Mouse (Mus musculus) frontal cortex, postnatal 10 days (tissue): ENCODE data around the gene Klhl29.
A peak's percentile ranks its signal among the peaks of the same experiment; 100 is the strongest.

Source experiments
- DNase-seq, 2 experiments: peaks; one replicate each; pipeline ENCODE4 v3.0.0; 2022; ENCODE audit warnings: low spot score in 2 of 2, mixed read lengths in 1 of 2

Klhl29 gene

DNA sequence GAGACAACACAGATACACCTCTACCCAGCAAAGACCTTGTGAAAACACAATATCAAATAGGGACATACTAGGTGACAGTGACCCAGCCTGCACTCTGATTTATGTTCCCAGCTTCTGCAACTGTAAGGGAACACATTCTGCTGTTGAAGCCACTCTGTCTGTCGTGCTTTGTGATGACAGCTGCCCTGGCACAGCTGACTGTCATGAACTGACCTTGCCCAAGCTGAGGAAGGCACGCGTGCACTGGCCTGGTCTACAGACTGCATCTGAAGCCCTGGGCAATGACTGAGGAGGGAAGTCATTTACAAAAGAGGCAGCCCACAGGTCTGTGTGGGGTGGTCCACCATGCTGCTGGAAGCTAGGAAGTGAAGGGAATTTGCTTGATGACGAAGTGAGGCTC lies 246.3 kb downstream of the Klhl29 start:
- no peak for DNase-seq

DNA sequence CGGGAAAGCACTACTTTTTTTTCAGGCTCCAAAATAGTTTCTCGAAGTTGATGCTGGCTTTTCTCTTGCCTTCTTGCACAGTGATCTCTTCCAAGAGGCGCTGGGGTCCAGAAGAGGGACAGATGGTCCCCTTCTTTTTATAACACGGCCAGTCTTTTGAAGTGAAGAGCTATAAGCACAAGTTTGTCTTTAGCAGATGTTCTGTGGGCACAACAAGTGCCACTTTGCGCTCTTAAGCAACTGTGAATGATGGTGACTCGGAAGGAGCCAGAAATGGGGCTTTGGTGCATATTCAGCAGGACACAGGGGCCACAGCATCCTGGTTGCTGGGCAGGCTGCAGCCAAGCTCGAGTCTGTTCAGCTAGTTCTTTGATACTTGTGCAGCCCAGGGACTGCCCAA lies 249.6 kb downstream of the Klhl29 start:
- no peak for DNase-seq

DNA sequence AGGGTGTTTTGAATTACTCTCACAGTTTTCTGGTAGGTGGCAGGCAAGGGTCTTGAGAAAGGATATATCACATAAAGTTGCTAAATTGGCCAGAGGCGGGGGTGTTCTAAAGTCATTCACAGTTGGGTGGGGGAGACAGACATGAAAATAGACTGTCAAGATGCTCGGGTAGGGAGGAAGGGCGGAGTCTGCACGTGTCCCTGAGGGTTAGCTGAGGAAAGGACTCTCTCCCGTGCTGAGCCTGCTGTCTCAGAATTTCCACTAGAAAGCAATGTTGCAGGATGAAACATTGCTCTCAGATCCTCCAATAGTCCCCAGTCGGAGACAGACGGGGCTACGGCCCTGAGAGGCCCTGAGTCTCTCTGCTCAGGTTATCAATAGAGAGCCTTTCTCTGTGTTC lies 252.5 kb downstream of the Klhl29 start:
- peak; percentile 58 to 66 for DNase-seq

DNA sequence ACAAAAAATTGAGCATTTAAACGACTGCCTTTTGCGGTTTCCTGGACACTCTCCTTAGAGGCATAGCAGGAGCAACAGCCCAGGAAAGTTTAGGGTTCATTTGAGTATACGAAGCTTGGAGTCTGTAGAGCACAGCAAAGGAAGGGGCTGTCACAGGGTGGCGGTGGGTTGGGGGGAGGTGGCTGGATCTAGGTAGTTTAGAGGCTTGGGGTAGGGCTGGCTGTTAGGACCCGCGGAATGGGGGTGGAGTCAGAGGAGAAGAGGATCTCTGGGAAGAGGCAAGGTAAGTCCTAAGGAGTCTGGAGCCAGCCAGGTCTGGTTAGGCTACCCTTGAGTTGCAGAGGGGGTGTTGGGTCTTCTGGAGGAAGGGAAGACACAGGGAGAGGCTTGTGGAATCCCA lies 255.2 kb downstream of the Klhl29 start:
- no peak for DNase-seq

DNA sequence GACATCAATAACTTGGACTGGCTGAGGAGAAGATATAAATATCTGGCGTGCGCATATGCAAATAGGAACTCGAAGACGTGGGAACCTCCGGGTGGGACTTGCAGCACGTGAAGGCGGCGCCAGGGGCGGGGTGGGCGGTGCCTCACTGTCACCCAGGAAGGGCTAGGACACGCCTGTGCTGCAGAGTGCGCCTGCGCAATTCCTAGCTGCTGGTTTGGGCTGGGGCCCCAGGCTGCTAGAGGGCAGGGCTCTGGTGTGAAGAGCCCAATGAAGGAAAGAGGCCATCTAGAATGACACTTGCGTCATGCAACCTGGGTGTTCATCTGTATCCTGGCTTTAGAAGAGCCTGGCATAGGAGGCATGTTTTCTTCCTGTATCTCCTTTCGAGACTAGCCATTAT lies 255.8 kb downstream of the Klhl29 start:
- DNase-seq: peak; percentile 92 to 95

DNA sequence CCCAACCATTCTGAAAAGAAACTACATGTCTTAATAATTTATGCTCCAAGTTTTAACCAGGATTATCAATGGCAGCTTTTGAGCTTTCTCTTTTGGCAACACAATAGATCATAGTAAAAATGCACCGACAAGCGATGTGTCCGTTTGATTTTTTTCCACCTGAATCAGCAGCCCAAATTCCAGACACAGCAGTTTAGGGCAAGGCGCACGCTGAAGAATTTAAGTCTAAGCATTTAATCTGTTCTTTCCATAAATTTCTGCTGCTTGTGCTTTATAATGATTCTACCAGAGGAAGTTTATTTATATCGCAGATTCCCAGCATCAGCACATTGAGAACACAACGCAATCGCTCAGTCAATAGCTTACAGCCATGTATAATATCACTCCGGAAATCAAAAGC lies 256.2 kb downstream of the Klhl29 start:
- DNase-seq: no peak

DNA sequence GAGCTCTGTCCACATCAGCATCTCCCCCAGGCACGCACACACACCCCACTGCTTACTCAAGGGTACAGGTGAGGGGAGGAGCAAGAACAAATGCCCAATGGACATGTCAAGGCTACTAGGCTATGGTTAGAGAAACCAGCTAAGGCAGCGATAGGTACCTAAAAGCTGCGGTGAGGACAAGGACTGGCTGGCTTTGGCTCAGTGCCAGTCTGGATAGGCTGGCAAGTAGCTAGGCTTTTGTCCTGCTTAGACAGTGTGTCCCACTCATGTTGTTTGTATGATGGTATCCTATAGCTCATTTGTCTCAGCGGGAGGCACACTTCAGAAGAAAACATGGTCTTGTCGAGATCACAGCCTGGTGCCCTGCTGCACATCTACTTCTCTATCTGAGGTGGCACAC lies 258.9 kb downstream of the Klhl29 start:
- DNase-seq: no peak

DNA sequence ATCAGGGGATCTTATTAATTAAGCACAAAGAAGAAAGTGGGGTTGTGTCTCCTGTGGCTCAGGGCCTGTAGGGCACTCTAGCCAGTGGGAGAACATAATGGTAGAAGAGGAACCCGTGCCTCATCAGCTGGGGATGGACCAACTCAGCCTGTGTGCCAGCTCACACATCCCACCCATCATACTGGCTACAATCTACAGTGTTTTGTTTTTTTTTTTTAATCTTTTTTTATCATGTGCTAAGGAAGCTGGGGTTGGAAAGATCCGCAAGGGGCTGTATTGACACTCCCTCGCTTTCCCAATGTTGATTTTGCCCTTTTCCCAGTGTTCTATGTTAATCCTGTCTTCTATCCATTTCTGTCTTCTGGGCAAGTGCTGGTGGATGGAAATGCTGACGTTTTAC lies 260.9 kb downstream of the Klhl29 start:
- no peak for DNase-seq

DNA sequence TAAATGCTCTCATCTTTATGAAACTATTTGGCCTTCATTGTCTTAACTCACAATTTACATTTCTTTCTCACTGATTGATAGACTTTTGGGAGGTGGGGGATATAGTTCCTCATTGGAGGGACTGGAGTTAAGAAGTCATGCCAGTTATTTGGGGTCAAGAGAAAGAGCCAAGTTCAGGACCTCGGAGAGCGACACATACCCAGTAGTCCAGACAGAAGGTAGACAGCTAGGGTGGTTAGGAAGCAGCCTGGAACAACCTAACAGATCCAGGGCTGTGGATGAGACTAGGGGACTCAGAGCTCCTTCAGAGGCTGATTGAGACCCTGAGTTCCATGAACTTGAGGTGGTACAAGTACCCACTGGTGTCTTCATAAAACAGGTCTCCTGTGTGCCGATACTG lies 264.1 kb downstream of the Klhl29 start:
- no peak for DNase-seq

DNA sequence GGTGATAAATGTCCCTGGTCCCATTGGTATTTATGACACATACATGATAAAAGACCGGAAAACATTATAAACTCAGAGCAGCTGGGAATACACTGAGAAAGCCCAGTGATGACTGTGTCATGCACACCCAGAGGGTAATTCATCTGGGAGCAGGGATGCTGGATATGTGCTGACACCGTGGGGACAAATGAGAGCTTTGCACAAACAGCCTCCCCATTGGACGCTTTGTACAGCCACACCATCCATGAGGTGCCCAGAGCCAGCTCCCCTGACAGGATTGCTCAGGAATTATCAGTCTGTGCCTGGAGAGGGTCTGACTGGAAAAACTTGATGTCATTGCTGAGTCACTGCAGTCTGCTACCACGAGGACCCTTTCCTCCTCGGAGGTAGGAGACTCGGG lies 266.9 kb downstream of the Klhl29 start:
- DNase-seq: no peak

DNA sequence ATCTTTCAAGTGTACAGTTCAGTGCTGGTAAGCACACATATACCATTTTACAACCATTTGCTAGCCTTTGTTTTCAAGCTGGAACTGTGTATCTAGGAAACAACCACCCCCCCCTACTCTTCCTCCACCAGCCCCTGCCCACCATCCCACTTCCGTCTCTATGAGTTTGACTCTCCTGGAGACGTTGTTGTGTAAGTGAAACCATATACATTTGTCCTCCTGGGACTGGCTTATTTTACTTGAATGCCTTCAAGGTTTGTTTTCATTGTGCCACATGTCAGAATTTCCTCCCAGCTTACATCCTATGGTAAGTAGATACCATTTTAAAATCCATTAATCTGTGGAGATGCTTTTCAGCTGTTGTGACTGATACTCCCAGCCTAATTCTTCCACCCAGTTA lies 267.7 kb downstream of the Klhl29 start:
- no peak for DNase-seq

DNA sequence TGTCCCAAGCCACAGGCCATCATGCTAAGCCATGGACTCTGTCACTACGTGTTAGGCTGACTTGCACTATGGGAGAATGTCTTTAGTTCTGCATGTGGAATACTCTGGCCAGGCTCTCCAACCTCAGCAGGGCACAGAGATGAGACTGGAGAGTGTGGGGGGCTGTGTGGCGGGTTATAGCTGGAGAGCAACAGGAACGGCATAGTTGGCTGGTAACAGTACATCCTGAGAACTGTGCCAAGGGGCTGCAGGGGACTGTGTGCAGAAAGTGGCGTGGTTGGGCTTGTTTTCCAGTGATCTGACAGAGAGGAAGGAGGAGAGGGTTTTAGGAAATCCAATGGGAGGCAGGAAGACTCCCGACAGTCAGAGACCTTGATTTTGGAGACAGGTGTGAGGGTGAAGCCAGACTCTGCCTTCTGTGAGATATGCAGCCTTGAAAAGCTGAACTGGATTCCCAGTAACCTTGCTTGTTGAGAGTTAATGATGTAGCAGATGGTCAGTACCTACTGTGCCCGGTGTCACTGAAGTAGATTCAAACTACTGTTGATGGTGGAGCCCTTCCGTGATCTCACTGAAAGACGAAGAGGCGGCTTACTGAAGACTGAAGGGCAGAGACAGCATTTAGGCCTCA lies 270.9 kb downstream of the Klhl29 start:
- no peak for DNase-seq

DNA sequence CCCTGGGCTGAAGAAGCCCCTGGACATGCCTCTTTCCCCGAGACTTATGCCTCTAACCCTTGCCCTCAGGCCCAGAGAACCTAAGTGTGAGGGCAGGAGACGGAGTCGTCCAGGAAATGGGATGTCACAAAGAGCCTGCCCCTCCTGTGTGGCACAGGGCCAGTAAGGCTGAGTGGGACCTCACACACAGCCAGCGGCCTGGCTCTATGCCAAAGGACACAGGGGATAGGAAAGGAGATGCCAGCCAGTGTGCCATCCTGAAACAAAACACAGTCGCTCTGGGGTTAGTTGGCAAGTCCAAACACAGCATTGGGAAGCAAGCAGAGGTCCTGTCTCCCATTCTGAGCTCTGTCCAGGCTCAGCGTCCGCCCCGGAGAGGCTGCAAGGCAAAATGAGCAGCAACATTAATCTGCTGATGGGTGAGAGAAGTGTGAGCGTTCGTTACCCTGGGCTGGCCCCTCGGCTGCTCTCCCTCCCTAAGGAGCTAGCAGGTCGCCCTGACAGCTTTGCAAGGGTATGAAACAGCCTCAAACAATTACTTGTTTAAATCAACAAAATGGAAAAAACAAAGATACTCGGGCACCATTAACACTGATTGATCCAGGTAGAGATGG lies 274.0 kb downstream of the Klhl29 start:
- DNase-seq: peak in 1 of 2 experiments; percentile 42

DNA sequence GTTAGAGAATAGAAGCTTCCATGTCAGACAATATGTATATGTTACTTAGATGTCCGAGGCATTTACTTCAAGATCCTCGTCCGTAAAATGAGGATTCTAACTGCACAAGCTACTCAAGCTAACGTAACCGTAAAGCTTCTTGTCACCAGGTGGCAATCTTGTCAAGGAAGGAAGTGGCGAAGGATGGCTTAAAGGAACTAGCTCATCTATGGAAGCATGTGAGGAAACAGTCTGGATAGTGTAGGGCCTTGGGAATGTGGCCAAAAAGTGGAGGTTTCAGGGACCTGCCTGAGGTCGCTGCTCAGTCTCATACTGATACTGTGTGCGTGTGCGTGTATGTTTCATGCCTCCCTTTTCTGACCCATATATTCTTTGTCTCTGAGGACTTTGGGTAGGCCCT lies 275.9 kb downstream of the Klhl29 start:
- DNase-seq: no peak

DNA sequence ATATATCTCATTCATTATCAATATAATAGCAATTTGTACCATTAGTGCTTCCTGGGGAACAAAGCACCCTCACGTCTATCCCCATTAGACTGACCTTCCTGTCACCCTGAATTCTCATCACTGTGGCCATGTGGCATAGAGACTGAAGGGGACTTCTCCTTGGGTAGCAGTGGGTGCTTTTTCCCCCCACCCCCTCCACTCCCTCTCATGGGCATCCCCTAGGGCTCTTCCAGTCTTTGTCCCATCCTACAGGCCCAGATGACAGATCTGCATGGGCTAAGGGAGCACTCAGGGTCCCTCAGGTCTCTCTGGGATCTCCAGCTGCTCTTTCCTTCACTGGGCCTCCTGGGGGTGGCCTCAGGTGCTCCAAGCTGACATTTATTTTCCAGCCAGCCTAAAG lies 286.8 kb downstream of the Klhl29 start:
- no peak for DNase-seq

DNA sequence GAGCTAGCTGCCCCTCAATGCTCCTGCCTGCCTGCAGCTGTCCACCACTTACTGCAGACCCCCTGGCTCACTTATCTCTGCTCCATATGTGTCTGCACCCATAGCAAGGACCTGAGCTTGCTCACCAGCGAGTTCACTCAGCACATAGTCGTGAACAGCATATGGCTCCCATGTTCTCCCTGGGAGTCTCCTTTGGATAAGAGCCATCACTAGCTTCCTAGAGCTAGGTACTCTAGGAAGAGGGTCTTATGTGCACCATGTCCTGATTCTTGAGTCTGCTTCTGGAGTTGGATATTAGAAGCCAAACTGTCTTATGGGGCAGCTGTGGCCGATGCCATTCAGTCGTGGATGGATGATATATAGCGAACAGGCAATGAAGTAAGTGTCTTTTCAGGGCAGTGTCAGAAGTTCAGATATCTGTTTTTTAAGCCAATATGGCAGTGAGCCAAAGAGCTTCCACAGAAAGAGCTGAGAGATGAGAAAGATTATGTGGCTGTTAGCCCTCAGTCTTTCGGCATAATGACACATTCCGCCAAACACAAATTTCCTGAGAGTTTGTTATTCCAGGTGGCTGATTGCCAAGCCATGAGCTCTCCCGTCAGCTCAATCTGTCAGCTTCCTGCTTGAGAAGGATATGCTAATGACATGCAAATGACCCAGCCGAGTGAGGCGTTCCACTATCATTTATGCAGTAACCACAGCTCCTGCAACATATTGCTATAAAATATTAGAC lies 287.5 kb downstream of the Klhl29 start:
- peak; percentile 48 to 54 for DNase-seq

DNA sequence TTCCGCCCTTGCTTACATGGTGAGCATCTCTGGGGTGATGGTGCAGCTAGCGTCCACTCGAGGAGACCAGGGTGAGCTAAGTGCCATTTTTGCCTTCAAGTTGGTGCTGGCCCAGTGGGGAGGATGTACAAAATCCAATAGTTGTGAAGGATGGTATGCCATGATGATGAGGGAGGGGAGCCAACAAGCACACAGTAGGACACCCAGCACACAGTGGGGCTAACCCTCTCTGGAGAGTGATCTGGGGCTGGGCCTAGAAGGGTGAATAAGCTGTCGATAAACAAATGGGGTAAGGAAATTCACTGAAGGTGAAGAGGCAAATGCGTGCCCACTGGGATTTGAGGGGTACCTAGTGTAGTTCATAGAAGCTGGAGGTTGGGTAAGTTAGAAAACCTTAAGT lies 290.8 kb downstream of the Klhl29 start:
- DNase-seq: no peak

DNA sequence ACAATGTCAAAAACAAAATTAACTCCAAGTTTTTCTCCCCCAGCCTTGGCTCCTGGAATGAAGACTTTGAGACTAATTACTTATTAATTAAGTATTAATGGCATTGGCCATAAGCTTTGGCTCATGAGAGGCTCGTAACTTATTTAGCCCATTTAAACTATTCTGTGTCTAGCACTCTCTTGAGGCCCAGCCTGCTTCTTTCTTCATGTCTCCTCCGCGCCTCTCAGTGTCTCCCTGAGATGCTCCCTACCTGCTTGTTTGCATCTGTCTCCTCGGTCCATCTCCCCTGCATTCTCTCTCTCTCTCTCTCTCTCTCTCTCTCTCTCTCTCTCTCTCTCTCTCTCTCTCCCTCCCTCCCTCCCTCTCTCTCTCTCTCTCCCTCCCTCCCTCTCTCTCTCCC lies 294.0 kb downstream of the Klhl29 start:
- DNase-seq: no peak

DNA sequence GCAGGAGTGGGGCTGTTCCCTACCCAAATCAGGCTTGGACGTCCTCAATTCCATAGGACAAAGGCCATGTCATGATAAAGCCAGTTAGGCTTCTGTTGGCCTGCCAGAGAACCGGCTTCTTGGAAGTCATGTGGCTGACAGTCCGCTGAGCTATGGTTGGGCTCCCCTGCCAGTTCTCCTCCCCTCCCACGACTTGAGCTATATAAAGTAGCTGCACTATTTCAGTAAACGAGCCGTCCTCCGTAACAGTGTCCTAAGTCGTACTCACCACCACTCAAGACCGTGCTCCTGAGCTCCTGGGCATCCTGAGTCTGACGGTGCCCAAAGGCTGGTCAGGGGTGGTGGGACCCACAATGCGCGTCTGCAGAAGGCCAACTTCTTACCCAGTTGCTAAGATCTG lies 302.3 kb downstream of the Klhl29 start:
- DNase-seq: no peak

DNA sequence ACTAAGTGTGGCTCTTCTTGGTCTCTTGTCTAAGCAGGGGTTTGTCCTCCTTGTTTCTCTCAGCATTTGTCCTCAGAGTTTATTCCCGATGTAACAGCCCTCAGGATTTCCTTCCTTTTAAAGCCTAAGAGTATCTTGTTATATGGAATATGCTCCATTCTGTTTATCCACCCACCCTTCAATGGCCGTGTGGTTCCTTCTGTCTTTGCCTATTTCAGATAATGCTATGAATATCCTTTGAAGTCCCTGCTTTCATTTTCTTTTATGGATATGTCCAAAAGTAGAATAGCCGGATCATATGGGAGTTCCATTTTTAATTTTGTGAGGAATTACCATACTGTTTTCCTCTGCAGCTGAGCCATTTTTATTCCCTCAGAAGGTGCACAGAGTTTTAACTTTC lies 305.4 kb downstream of the Klhl29 start:
- no peak for DNase-seq

DNA sequence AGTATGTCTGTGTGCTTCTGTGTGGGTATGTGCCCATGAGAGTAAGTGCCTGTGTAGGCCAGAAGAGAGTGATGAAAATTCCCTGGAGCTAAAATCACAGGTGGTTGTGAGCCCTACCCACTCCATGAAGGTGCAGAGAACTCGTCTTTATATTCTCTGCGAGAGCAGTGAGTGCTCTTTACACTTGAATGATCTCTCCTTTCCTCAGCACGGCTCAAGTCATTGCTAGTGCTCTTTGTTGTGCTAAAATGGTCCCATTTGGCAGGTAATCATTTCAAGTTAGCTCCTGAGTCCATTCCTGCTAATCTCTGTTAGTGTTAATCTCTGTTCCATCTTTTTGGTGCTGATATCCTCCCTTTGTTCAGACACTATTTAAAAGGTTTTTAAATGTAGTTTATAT lies 307.9 kb downstream of the Klhl29 start:
- no peak for DNase-seq

DNA sequence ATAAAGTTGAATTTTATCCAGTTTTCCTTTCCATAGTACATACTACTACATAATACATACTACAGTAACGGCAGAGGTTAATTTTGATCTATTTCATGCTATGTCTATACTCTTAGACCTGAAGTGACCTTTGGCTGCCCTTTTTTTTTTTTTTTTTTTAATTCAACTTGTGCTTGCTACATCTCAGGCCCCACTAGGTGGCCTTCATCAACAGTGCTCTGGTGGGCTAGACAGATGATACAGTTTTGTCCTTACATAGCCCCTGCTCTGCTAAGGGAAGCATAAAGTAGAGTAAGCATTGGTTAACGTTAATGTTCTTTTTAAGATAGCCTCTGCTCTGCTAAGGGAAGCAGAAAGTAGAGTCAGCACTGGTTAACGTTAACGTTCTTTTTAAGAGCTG lies 327.4 kb downstream of the Klhl29 start:
- DNase-seq: no peak

DNA sequence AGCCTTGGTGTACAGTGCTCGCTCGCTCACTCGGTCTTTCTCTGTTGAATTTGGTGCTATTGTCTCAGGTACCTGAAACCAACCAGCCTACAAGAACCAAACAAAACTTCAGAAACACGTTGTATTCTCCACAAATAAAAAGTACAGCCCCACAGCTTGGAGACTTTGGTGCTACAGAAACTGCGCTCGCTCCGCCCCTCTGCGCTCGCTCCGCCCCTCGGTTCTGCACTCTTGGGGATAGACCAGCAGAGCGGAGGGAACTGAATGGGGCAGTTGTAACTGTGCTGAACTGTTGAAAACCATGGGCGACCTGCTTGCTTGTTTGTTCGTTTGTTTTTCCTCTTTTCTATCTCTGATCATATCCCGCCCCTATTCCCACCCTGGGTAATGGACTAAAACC lies 331.3 kb downstream of the Klhl29 start:
- DNase-seq: no peak
